Mouse (Mus musculus) olfactory bulb, adult 2 months (tissue): Measurements from ENCODE around the gene Olfr10.

ENCODE experiments used
- CTCF ChIP-seq: fragments of 200-500 bp; IDR thresholded peaks from 2 replicates; pipeline ENCODE4 v1.5.1; 2012; ENCODE audit warnings: low read depth, mild to moderate bottlenecking, low read length, moderate library complexity; ENCODE audit not compliant: insufficient read depth
- POLR2A ChIP-seq: fragments of 200-500 bp; IDR thresholded peaks from 2 replicates; pipeline ENCODE4 v1.6.1; 2012; ENCODE audit warnings: mild to moderate bottlenecking, low read depth, low read length, moderate library complexity; ENCODE audit not compliant: insufficient read depth

GRCm38 (mm10) chr11:49259296-49259695 is 45.2 kb upstream of the Olfr10 start:
- TF ChIP-seq POLR2A (no peak), CTCF (no peak)
